In genomic region chr8:122720811-122721640, GRCm38 (mm10) we compare ENCODE assay signal across 8 mouse cellular contexts. TPM values are rescaled to one million over a fixed set of nuclear protein-coding genes. Genes with fewer than 3 reads are reported as not detected.
A peak's percentile ranks its signal among the peaks of the same experiment; 100 is the strongest.
DNase-seq lines count a peak whose midpoint lies in the region; ATAC-seq and TF ChIP-seq lines count a peak whose summit lies in the region.

No protein-coding gene starts in this region.

- whole genome bisulfite sequencing in heart, embryonic 16.5 days, result 25% methylated on average over 14 of the region's 14 CpGs
- 44% methylated on average over 14 of the region's 14 CpGs for WGBS in lung, postnatal 0 days

- no peak for DNase-seq in gastrocnemius, adult 2 months
- DNase-seq in gastrocnemius, postnatal 10 days, result no peak
- peak; percentile 68 for DNase-seq in cerebellum, adult 9-10 months
- DNase-seq in lung, postnatal 0 days (ENCODE audit: low spot score), result peak; percentile 31
- peak; percentile 59 for DNase-seq in splenic B cell, adult 2 months (ENCODE audit: low read depth, low spot score)
- no peak for DNase-seq in retina, embryonic 14.5 days (ENCODE audit: low spot score)
- DNase-seq in layer of hippocampus, postnatal 25 days (ENCODE audit: extremely low spot score in 1 of 2, low spot score in 1 of 2), result no peak

- H3K4me3 ChIP-seq in gastrocnemius, adult 2 months, result no peak overlapping the region
- 0 out of 2 replicates have a peak overlapping the region, but pooled peaks have one; percentile 27 for H3K4me3 ChIP-seq in heart, embryonic 16.5 days (ENCODE audit: low read length)
- H3K4me3 ChIP-seq in lung, postnatal 0 days (ENCODE audit: low read depth, low read length), result no peak overlapping the region

- ATAC-seq in heart, embryonic 16.5 days (replicated peaks; ENCODE audit: extremely low read depth, insufficient read depth, low FRiP score), result peak; percentile 37
- peak; percentile 43 for ATAC-seq in lung, postnatal 0 days

- peak overlapping the region; percentile 56 for H3K27ac ChIP-seq in gastrocnemius, adult 2 months
- H3K27ac ChIP-seq in heart, embryonic 16.5 days (ENCODE audit: low read length), result peak overlapping the region; percentile 52
- H3K27ac ChIP-seq in lung, postnatal 0 days (ENCODE audit: low read length), result no peak overlapping the region; the same call in 1 of the 2 replicates

- no peaks in the 10 kb centered on the region for H3K36me3 ChIP-seq in heart, embryonic 16.5 days (ENCODE audit: control insufficient read depth, insufficient read depth)
- H3K36me3 ChIP-seq in lung, postnatal 0 days (ENCODE audit: insufficient read depth, low read length), result no peaks in the 10 kb centered on the region
- H3K36me3 ChIP-seq in splenic B cell, adult 2 months (ENCODE audit: control insufficient read depth, insufficient read depth, low read length, poor library complexity, severe bottlenecking), result no peaks in the 10 kb centered on the region

- peak overlapping the region; percentile 60 for H3K4me2 ChIP-seq in heart, embryonic 16.5 days (ENCODE audit: low read depth, low read length)
- H3K4me2 ChIP-seq in lung, postnatal 0 days (replicated peaks; ENCODE audit: low read depth, low read length), result no peak overlapping the region

- peaks cover 15% of the 10 kb centered on the region for H3K27me3 ChIP-seq in heart, embryonic 16.5 days (ENCODE audit: control insufficient read depth, insufficient read depth, low read length)
- H3K27me3 ChIP-seq in lung, postnatal 0 days (replicated peaks; ENCODE audit: insufficient read depth, low read length), result 0 out of 2 replicates have a peak, but pooled peaks cover 2% of the 10 kb centered on the region
- H3K27me3 ChIP-seq in splenic B cell, adult 2 months (ENCODE audit: control insufficient read depth, insufficient read depth, low read length, poor library complexity, severe bottlenecking), result no peaks in the 10 kb centered on the region

- H3K9ac ChIP-seq in heart, embryonic 16.5 days (ENCODE audit: low read length), result no peak overlapping the region; the same call in 1 of the 2 replicates
- no peak overlapping the region for H3K9ac ChIP-seq in lung, postnatal 0 days (replicated peaks; ENCODE audit: low read depth)

- H3K9me3 ChIP-seq in heart, embryonic 16.5 days (replicated peaks; ENCODE audit: control insufficient read depth, low read length), result no peaks in the 10 kb centered on the region
- H3K9me3 ChIP-seq in lung, postnatal 0 days (ENCODE audit: low read length), result no peaks in the 10 kb centered on the region

- no peak for TF ChIP-seq CTCF in gastrocnemius, adult 2 months (IDR thresholded peaks at IDR 0.05)
- TF ChIP-seq CTCF in lung, postnatal 0 days (IDR thresholded peaks at IDR 0.05), result no peak

- intact Hi-C loops in gastrocnemius, adult 2 months (cut with DNase I), result no loop called here

- H3K4me1 ChIP-seq in heart, embryonic 16.5 days (ENCODE audit: control insufficient read depth, insufficient read depth, low read length), result peaks cover 20% of the 10 kb centered on the region
- H3K4me1 ChIP-seq in lung, postnatal 0 days (ENCODE audit: insufficient read depth, low read depth, low read length), result 0 out of 2 replicates have a peak, but pooled peaks cover 4% of the 10 kb centered on the region

- no peak for TF ChIP-seq EP300 in lung, postnatal 0 days (IDR thresholded peaks at IDR 0.05)

RNA-seq across cellular contexts. Expression of gene Cbfa2t3, which starts 22.1 kb away (rescaled TPM):
- total RNA-seq in gastrocnemius, adult 2 months (2021), result 10 to 100 TPM; 18.8 to 23.4 TPM
- total RNA-seq in gastrocnemius, postnatal 10 days (2021), result 10 to 100 TPM; 19.0 to 20.1 TPM
- 4.6 and 4.8 TPM in 2 replicates for polyA plus RNA-seq in heart, embryonic 16.5 days (2015; fragmentation: Nextera tagmentation; extraction: Ambion mirVana)
- polyA plus RNA-seq in lung, postnatal 0 days (2015; fragmentation: Nextera tagmentation; extraction: Ambion mirVana), result 15.0 and 17.0 TPM in 2 replicates
- 10 to 100 TPM; 40.0 to 43.6 TPM for total RNA-seq in layer of hippocampus, postnatal 25 days (2021)

RNA-seq across cellular contexts. Expression of gene Acsf3, which starts 54.3 kb away (rescaled TPM):
- 10 to 100 TPM; 11.1 to 16.4 TPM for total RNA-seq in gastrocnemius, adult 2 months (2021)
- 10 to 100 TPM; 14.3 to 15.0 TPM for total RNA-seq in gastrocnemius, postnatal 10 days (2021)
- 14.9 and 17.2 TPM in 2 replicates for polyA plus RNA-seq in heart, embryonic 16.5 days (2015; fragmentation: Nextera tagmentation; extraction: Ambion mirVana)
- polyA plus RNA-seq in lung, postnatal 0 days (2015; fragmentation: Nextera tagmentation; extraction: Ambion mirVana), result 10.9 TPM in 2 replicates
- total RNA-seq in layer of hippocampus, postnatal 25 days (2021), result 10 to 100 TPM; 14.8 to 22.0 TPM

Comparison
In these comparisons a context has a peak if more than half of its experiments do, and no peak if none do; other contexts are left out.
1. DNase-seq: peak in cerebellum, adult 9-10 months (single experiment), lung, postnatal 0 days (single experiment) and splenic B cell, adult 2 months (single experiment); none in gastrocnemius, adult 2 months (single experiment), gastrocnemius, postnatal 10 days (single experiment), retina, embryonic 14.5 days (single experiment) and layer of hippocampus, postnatal 25 days (0 of 2).